Mouse (Mus musculus) liver, postnatal 0 days (tissue): ENCODE data around the gene Khdc1a. TPM values are rescaled to one million over a fixed set of nuclear protein-coding genes. Genes with fewer than 3 reads are reported as not detected.
"Not testable (repeated sequence)": the region's sequence is repeated elsewhere in the genome, so short reads cannot be mapped to it uniquely, and the experiment has no call there.

Experiments
- ATAC-seq: fragments of 200-750 bp; cut with Nextera tagmentation; 2 replicates; pipeline ENCODE4 v1.8.0; 2017; ENCODE audit warnings: mild to moderate bottlenecking, moderate library complexity
- DNase-seq: peaks from one replicate; pipeline ENCODE4 v3.0.0-alpha.2; 2016
- H3K27ac ChIP-seq: fragments of 300-500 bp; sonication (generic); 2 replicates; pipeline ENCODE4 v1.5.1; 2014; ENCODE audit warnings: antibody characterized with exemption, moderate library complexity, mild to moderate bottlenecking, low read depth
- H3K27me3 ChIP-seq: fragments of 300-500 bp; sonication (generic); 2 replicates; pipeline ENCODE4 v1.6.1; 2014; ENCODE audit warnings: low read length, control low read depth, mixed read lengths; ENCODE audit not compliant: insufficient read depth
- H3K36me3 ChIP-seq: fragments of 300-500 bp; sonication (generic); replicated peaks from 2 replicates; pipeline ENCODE4 v1.6.1; 2014; ENCODE audit warnings: mild to moderate bottlenecking, control low read depth, low read length, moderate library complexity, mixed read lengths; ENCODE audit not compliant: insufficient read depth
- H3K4me1 ChIP-seq: fragments of 300-500 bp; sonication (generic); 2 replicates; pipeline ENCODE4 v1.6.1; 2014; ENCODE audit warnings: antibody characterized with exemption, mild to moderate bottlenecking, control low read depth; ENCODE audit not compliant: insufficient read depth
- H3K4me2 ChIP-seq: fragments of 300-500 bp; sonication (generic); 2 replicates; pipeline ENCODE4 v1.6.1; 2014; ENCODE audit warnings: low read depth, mild to moderate bottlenecking, low read length, moderate library complexity, mixed read lengths
- H3K4me3 ChIP-seq: fragments of 300-500 bp; sonication (generic); 2 replicates; pipeline ENCODE4 v1.5.1; 2014; ENCODE audit warnings: low read depth, low read length
- H3K9ac ChIP-seq: fragments of 300-500 bp; sonication (generic); replicated peaks from 2 replicates; pipeline ENCODE4 v1.6.1; 2014; ENCODE audit warnings: mild to moderate bottlenecking, moderate library complexity
- H3K9me3 ChIP-seq: fragments of 300-500 bp; sonication (generic); 2 replicates; pipeline ENCODE4 v1.6.1; 2016; ENCODE audit warnings: mild to moderate bottlenecking, control low read depth, low read length, mixed read lengths
- CTCF ChIP-seq: sonication (generic); IDR thresholded peaks from 2 replicates; pipeline ENCODE4 v1.5.1; 2016; ENCODE audit warnings: antibody characterized with exemption, low read depth
- EP300 ChIP-seq: IDR thresholded peaks from 2 replicates; pipeline ENCODE4 v1.6.1; 2016; ENCODE audit warnings: antibody characterized with exemption, low read depth, mild to moderate bottlenecking
- WGBS: fragments of 180-500 bp; shearing (Covaris S2); extraction: QIAGEN DNeasy Blood & Tissue Kit; methylation state at CpG from one replicate; pipeline ENCODE4 v1.1.7; 2014; ENCODE audit not compliant: insufficient replicate concordance; 5-methylcytosine and 5-hydroxymethylcytosine counted together
- polyA plus RNA-seq: library from polyadenylated mRNA; unstranded; fragments of >200 nt; fragmentation: Nextera tagmentation; extraction: Ambion mirVana; gene quantifications from 2 replicates; pipeline ENCODE4 v1.2.1, GENCODE M21; 2015

Gene Khdc1a
- polyA plus RNA-seq, 1 experiment from 2014 or later, result not detected

DNA sequence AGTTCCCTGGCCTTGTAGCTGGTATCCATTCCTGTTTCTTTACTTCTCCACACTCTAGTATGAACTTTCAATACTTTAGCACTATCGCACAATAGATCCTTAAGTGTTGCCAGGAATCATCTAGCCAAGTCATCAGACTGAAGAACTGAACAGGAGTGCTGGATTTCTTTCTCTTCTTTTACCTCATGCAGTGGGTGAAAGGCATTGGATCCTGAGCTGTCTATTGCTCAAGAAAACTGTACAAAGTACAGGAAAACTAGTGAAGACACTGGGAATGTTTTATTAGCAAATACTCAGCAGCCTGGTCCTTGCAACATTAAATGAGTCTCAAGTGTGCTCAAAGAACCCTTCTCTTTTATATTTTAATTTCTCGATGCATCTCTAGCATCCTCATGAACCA, 33.7 kb upstream of the Khdc1a start:
- Histone ChIP-seq H3K27ac (no peak overlapping the region), H3K9me3 (no peaks in the 10 kb centered on the region), H3K4me1 (0 out of 2 replicates have a peak, but pooled peaks cover 3% of the 10 kb centered on the region), H3K36me3 (no peaks in the 10 kb centered on the region), H3K4me2 (no peak overlapping the region), H3K9ac (no peak overlapping the region), H3K27me3 (no peaks in the 10 kb centered on the region), H3K4me3 (no peak overlapping the region)
- 76% methylated on average over 2 of the region's 2 CpGs for WGBS
- DNase-seq (no peak), ATAC-seq (no peak)
- no peak for TF ChIP-seq CTCF

- H3K9ac ChIP-seq, result no peak overlapping the region
- ATAC-seq (peak; percentile 15; the same call in 1 of the 2 replicates), DNase-seq (no peak)
- no peaks in the 10 kb centered on the region for H3K9me3 ChIP-seq
- TF ChIP-seq CTCF, result no peak
- TF ChIP-seq EP300, result peak; percentile 71; the same call in 1 of the 2 replicates
- no peak overlapping the region for H3K4me2 ChIP-seq
- WGBS, result 64% methylated on average over 2 of the region's 2 CpGs
- H3K27me3 ChIP-seq, result no peaks in the 10 kb centered on the region
- no peak overlapping the region for H3K27ac ChIP-seq
- H3K4me3 ChIP-seq, result no peak overlapping the region
- H3K36me3 ChIP-seq, result no peaks in the 10 kb centered on the region
- 0 out of 2 replicates have a peak, but pooled peaks cover 3% of the 10 kb centered on the region for H3K4me1 ChIP-seq
These were observed 33.1 kb upstream of the Khdc1a start for GRCm38 (mm10) chr1:21316305-21316704.

DNA sequence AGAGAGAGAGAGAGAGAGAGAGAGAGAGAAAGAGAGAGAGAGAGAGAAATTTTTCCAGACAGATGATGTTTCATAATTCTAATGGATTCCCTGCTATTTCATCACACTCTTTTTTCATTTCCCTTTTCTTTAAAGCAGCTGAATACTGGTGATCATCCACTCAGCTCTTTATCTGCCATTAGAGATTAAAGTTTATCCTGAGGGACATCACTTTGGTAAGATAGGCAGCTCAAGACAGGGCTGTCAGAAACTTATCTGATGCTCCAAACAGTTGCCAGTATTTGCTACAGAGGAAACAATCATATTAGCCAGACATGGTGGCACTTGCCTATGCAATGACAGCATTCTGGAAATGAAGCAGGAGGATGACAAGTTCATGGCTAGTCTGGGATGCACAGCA, 31.2 kb upstream of the Khdc1a start:
- H3K4me2 ChIP-seq, result no peak overlapping the region
- no peaks in the 10 kb centered on the region for H3K9me3 ChIP-seq
- DNase-seq, result no peak
- H3K9ac ChIP-seq, result no peak overlapping the region
- no peak overlapping the region for H3K4me3 ChIP-seq
- H3K4me1 ChIP-seq, result 0 out of 2 replicates have a peak, but pooled peaks cover 3% of the 10 kb centered on the region
- H3K36me3 ChIP-seq, result no peaks in the 10 kb centered on the region
- no peak overlapping the region for H3K27ac ChIP-seq
- TF ChIP-seq CTCF (no peak), EP300 (no peak)
- no peaks in the 10 kb centered on the region for H3K27me3 ChIP-seq
- ATAC-seq, result no peak

- not testable (repeated sequence) for H3K27me3 ChIP-seq, H3K36me3 ChIP-seq, H3K4me1 ChIP-seq, H3K27ac ChIP-seq, H3K4me2 ChIP-seq, H3K9me3 ChIP-seq, H3K4me3 ChIP-seq, ATAC-seq, DNase-seq, H3K9ac ChIP-seq
- 93% methylated on average over 5 of the region's 5 CpGs for WGBS
These were observed 29.2 kb upstream of the Khdc1a start for GRCm38 (mm10) chr1:21320271-21320670.

- no peak for TF ChIP-seq CTCF
- TF ChIP-seq EP300, result no peak
- no peak for DNase-seq
- Histone ChIP-seq H3K4me3 (no peak overlapping the region), H3K9me3 (peaks cover under 1% of the 10 kb centered on the region; the same call in 1 of the 2 replicates), H3K27me3 (no peaks in the 10 kb centered on the region), H3K4me2 (no peak overlapping the region), H3K9ac (no peak overlapping the region), H3K27ac (no peak overlapping the region), H3K36me3 (no peaks in the 10 kb centered on the region), H3K4me1 (0 out of 2 replicates have a peak, but pooled peaks cover 3% of the 10 kb centered on the region)
- WGBS, result 81% methylated on average over 1 of the region's 1 CpGs
- no peak for ATAC-seq
These were observed 27.8 kb upstream of the Khdc1a start for GRCm38 (mm10) chr1:21321656-21322055.

DNA sequence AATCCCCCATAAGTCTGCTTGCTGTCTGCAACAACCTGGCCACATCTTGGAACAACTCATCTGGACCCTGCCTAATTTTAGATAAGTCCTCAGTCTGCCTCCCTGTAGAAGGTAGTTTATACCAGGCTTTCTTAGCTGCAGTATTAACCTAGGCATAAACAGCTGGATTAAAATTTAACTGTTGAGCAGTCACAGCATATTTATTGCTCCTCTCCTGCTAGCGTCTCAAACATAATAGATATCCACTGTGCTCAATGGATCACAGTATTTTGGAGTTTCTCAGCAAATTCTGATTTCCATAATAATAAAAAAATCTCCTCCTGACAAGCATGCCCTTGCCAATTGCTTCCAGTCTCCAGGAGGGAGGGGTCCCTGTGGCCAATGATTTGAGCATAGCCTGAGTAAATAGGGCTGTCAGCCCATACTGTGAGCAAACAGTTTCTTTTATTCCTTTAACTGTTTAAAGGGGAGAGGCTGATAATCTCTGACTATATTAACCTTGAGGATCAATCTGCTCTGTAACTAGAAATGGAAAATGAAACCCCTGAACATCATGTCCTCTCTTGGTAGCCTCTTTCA, 25.4 kb upstream of the Khdc1a start:
- H3K4me1 ChIP-seq, result peaks cover 4% of the 10 kb centered on the region; the same call in 1 of the 2 replicates
- WGBS, result 62% methylated on average over 1 of the region's 1 CpGs
- ATAC-seq (no peak), DNase-seq (no peak)
- no peaks in the 10 kb centered on the region for H3K27me3 ChIP-seq
- peaks cover 2% of the 10 kb centered on the region; the same call in 1 of the 2 replicates for H3K9me3 ChIP-seq
- H3K9ac ChIP-seq, result no peak overlapping the region
- no peaks in the 10 kb centered on the region for H3K36me3 ChIP-seq
- no peak overlapping the region for H3K27ac ChIP-seq
- TF ChIP-seq CTCF (no peak), EP300 (no peak)
- no peak overlapping the region for H3K4me3 ChIP-seq
- H3K4me2 ChIP-seq, result no peak overlapping the region
